Mouse (Mus musculus): ENCODE results near the gene Ccdc28b. TPM values are rescaled to one million over a fixed set of nuclear protein-coding genes. Genes with fewer than 3 reads are reported as not detected.

Ccdc28b gene
- polyA plus RNA-seq (2015; fragmentation: Nextera tagmentation; extraction: Ambion mirVana) = 42.7 and 44.6 TPM in 2 replicates

DNA sequence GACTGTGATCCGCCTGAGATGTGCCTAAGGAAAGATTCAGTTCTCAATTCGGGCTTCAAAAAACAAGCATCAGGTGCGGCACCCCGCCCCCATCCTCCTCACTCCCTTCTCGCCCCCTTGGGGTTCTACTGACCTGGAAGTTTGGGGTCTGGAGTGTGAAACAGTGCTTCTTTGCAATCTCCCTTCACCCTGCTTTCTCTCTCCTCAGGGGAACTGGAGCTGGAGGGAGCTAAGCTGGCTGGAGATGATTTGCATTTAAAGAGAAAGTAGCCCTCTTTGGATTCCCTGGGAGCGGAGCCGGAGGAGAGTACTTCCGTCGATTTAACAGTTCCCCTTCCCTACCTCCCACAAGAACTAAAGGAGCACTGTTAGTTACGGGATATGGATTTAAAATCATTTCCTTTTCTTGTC is at the start of gene Ccdc28b:
TSS of gene Ccdc28b (minus strand) at position 267 of the 411 bp plus-strand sequence.
- Histone ChIP-seq H3K4me1 (ENCODE audit: control insufficient read depth, insufficient read depth, low read length) (peaks cover 26% of the 10 kb centered on the region), H3K9me3 (ENCODE audit: control insufficient read depth, low read length) (no peaks in the 10 kb centered on the region), H3K4me2 (ENCODE audit: low read depth, low read length) (peak within 1 kb of the TSS; percentile 85), H3K36me3 (ENCODE audit: control insufficient read depth, insufficient read depth, low read length) (peaks cover 16% of the 10 kb centered on the region), H3K9ac (ENCODE audit: low read depth, low read length) (peak within 1 kb of the TSS; percentile 89), H3K4me3 (ENCODE audit: low read length) (peak within 1 kb of the TSS; percentile 77), H3K27me3 (replicated peaks; ENCODE audit: control insufficient read depth, insufficient read depth, low read length) (no peaks in the 10 kb centered on the region), H3K27ac (ENCODE audit: low read length) (peak within 1 kb of the TSS; percentile 89)
- ATAC-seq = peak; percentile 46
- 0% methylated on average over 10 of the region's 10 CpGs for WGBS

DNA sequence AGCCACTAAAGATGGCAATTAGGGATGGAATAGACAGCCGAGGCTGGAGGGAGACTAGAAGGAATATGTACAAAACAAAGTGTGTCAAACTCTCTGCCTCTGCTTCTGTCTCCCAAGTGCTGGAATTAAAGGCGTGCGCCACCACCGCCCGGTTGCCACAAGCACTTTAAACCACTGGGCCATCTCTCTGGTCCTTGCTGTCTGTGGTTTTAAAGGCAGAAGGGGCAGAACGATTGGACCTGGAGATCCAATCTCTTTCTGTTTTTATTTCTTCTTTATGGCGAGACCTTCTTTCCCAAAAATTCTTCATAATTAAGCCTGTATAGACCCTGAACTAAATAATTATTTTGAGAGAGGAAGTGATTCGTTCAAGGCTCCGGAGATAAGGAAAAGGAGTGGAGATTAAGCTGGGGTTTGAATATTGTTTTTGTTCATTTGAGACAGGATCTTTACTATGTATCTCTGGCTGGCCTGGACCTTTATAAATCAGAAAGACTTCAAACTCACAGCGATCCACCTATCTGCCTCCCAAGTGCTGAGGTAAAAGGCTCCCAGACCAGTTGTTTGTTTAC is 49.2 kb upstream of the Ccdc28b start:
- Histone ChIP-seq H3K4me3 (ENCODE audit: low read length) (peak overlapping the region; percentile 99), H3K9me3 (ENCODE audit: control insufficient read depth, low read length) (no peaks in the 10 kb centered on the region), H3K4me2 (ENCODE audit: low read depth, low read length) (peak overlapping the region; percentile 63), H3K9ac (ENCODE audit: low read depth, low read length) (peak overlapping the region; percentile 99), H3K4me1 (ENCODE audit: control insufficient read depth, insufficient read depth, low read length) (peaks cover 10% of the 10 kb centered on the region), H3K36me3 (ENCODE audit: control insufficient read depth, insufficient read depth, low read length) (no peaks in the 10 kb centered on the region), H3K27ac (ENCODE audit: low read length) (peak overlapping the region; percentile 97), H3K27me3 (replicated peaks; ENCODE audit: control insufficient read depth, insufficient read depth, low read length) (no peaks in the 10 kb centered on the region)
- WGBS = 2% methylated on average over 10 of the region's 10 CpGs
- ATAC-seq = peak; percentile 47

DNA sequence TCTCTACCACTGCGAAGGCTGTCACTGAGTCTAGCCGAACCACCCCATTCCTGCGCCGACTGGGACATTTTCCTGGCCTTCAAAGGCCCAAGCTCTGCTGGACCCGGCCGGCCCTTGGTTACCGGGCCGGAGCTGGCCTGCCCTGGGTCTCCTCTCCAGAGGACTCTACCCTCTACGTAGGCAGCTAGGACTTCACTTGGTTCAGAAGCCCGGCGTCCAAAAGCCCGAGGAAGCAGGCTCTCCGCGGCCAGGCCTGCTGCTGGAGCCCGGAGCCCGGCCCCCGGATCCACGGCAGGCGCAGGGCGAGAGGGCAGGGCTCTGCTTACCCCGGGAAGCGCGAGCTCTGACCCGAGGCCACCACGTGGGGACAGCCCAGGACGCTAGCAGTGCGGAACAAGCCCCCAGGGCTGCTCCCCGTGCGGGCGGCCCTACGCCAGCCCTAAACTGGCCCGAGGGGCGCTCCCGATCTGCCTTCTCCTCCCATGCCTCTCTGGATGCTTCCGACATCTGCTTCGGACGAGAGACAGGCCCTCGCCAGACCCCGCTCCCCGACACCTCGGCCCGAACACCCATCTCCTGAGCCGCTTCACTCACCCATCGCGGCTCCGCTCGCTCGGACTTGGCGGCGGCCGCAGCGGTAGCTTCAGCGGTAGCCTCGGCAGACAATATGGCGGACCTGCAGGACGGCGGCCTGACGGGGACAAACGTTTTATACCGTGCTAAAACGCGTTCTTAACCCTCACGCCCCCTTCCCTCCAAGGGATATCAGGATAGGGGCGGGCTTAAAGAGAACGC is 48.5 kb upstream of the Ccdc28b start, which contains the start of gene Kpna6:
TSS of gene Kpna6 (minus strand) at position 685 of the 795 bp plus-strand sequence.
- Histone ChIP-seq H3K36me3 (ENCODE audit: control insufficient read depth, insufficient read depth, low read length) (no peaks in the 10 kb centered on the region), H3K9ac (ENCODE audit: low read depth, low read length) (peak within 1 kb of the TSS; percentile 99), H3K4me2 (ENCODE audit: low read depth, low read length) (peak within 1 kb of the TSS; percentile 63), H3K27ac (ENCODE audit: low read length) (peak within 1 kb of the TSS; percentile 97), H3K9me3 (ENCODE audit: control insufficient read depth, low read length) (no peaks in the 10 kb centered on the region), H3K4me3 (ENCODE audit: low read length) (peak within 1 kb of the TSS; percentile 99), H3K4me1 (ENCODE audit: control insufficient read depth, insufficient read depth, low read length) (peaks cover 10% of the 10 kb centered on the region), H3K27me3 (replicated peaks; ENCODE audit: control insufficient read depth, insufficient read depth, low read length) (no peaks in the 10 kb centered on the region)
- ATAC-seq = peak; percentile 88
- WGBS = under 1% methylated on average over 65 of the region's 65 CpGs

- Histone ChIP-seq H3K4me2 (ENCODE audit: low read depth, low read length) (peak overlapping the region; percentile 63), H3K4me1 (ENCODE audit: control insufficient read depth, insufficient read depth, low read length) (peaks cover 10% of the 10 kb centered on the region), H3K27ac (ENCODE audit: low read length) (peak overlapping the region; percentile 97), H3K4me3 (ENCODE audit: low read length) (peak overlapping the region; percentile 99), H3K36me3 (ENCODE audit: control insufficient read depth, insufficient read depth, low read length) (no peaks in the 10 kb centered on the region), H3K9me3 (ENCODE audit: control insufficient read depth, low read length) (no peaks in the 10 kb centered on the region), H3K9ac (ENCODE audit: low read depth, low read length) (peak overlapping the region; percentile 99), H3K27me3 (replicated peaks; ENCODE audit: control insufficient read depth, insufficient read depth, low read length) (no peaks in the 10 kb centered on the region)
- peak; percentile 62 for ATAC-seq
- WGBS = 6% methylated on average over 12 of the region's 12 CpGs
These were observed 47.8 kb upstream of the Ccdc28b start for GRCm38 (mm10) chr4:129671491-129672082.

- H3K27ac ChIP-seq (ENCODE audit: low read length) = no peak overlapping the region
- H3K4me3 ChIP-seq (ENCODE audit: low read length) = no peak overlapping the region
- peaks cover 8% of the 10 kb centered on the region for H3K36me3 ChIP-seq (ENCODE audit: control insufficient read depth, insufficient read depth, low read length)
- 78% methylated on average over 3 of the region's 3 CpGs for WGBS
- no peak overlapping the region for H3K9ac ChIP-seq (ENCODE audit: low read depth, low read length)
- H3K4me1 ChIP-seq (ENCODE audit: control insufficient read depth, insufficient read depth, low read length) = no peaks in the 10 kb centered on the region; the same call in 1 of the 2 replicates
- ATAC-seq = no peak
- H3K27me3 ChIP-seq (replicated peaks; ENCODE audit: control insufficient read depth, insufficient read depth, low read length) = no peaks in the 10 kb centered on the region
- no peaks in the 10 kb centered on the region for H3K9me3 ChIP-seq (ENCODE audit: control insufficient read depth, low read length)
- H3K4me2 ChIP-seq (ENCODE audit: low read depth, low read length) = no peak overlapping the region
These were observed 38.6 kb upstream of the Ccdc28b start for GRCm38 (mm10) chr4:129662255-129662813.

DNA sequence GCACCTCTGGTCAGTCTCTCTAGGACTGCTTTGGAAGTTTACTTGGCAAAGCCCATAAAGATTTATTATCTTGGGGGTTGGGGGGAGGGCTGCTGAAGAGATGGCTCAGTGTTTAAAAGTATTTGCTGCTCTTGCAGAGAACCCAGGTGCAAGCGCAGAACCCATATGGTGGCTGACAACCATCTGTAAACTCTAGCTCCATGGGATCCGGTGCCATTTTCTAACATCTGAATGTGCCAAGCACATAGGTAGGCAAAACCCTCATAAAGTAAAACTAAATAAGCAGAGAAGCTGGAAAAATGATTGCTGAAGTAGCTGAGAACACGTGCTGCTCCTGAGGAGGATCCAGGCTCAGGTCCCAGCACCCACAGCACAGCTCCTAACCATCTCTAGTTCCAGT is 37.8 kb upstream of the Ccdc28b start:
- ATAC-seq = no peak
- Histone ChIP-seq H3K9ac (ENCODE audit: low read depth, low read length) (no peak overlapping the region), H3K4me1 (ENCODE audit: control insufficient read depth, insufficient read depth, low read length) (no peaks in the 10 kb centered on the region; the same call in 1 of the 2 replicates), H3K27ac (ENCODE audit: low read length) (no peak overlapping the region), H3K9me3 (ENCODE audit: control insufficient read depth, low read length) (no peaks in the 10 kb centered on the region), H3K4me2 (ENCODE audit: low read depth, low read length) (no peak overlapping the region), H3K27me3 (replicated peaks; ENCODE audit: control insufficient read depth, insufficient read depth, low read length) (no peaks in the 10 kb centered on the region), H3K4me3 (ENCODE audit: low read length) (no peak overlapping the region), H3K36me3 (ENCODE audit: control insufficient read depth, insufficient read depth, low read length) (peaks cover 8% of the 10 kb centered on the region)
- 54% methylated on average over 3 of the region's 3 CpGs for WGBS

DNA sequence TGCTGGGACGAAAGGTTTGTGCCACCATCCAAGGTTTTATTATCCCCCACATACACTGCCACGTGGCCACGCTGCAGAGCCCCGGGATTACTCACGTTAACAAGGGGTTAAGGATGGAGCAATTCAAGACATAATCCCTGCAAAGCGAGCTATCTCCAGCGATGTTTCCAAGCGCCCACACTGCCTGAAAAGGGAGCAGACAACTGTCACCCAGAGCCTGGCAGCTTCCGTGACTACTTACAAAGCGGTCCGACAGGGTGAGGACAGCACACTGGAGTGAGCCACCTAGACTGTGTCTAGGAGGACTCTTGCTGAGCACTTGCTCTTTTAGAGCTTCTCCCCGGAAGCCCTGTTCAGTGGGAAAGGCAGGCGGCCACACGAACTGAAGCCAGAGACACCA is 31.0 kb upstream of the Ccdc28b start:
- Histone ChIP-seq H3K36me3 (ENCODE audit: control insufficient read depth, insufficient read depth, low read length) (peaks cover 14% of the 10 kb centered on the region), H3K27ac (ENCODE audit: low read length) (no peak overlapping the region)

GRCm38 (mm10) chr4:129650359-129650758 is 26.6 kb upstream of the Ccdc28b start:
- Histone ChIP-seq H3K27ac (ENCODE audit: low read length) (no peak overlapping the region), H3K9ac (ENCODE audit: low read depth, low read length) (no peak overlapping the region), H3K9me3 (ENCODE audit: control insufficient read depth, low read length) (no peaks in the 10 kb centered on the region), H3K4me2 (ENCODE audit: low read depth, low read length) (no peak overlapping the region), H3K27me3 (replicated peaks; ENCODE audit: control insufficient read depth, insufficient read depth, low read length) (no peaks in the 10 kb centered on the region), H3K4me3 (ENCODE audit: low read length) (no peak overlapping the region), H3K36me3 (ENCODE audit: control insufficient read depth, insufficient read depth, low read length) (peaks cover 13% of the 10 kb centered on the region), H3K4me1 (ENCODE audit: control insufficient read depth, insufficient read depth, low read length) (no peaks in the 10 kb centered on the region)
- 91% methylated on average over 8 of the region's 8 CpGs for WGBS
- ATAC-seq = no peak

More for the DNA sequence above, 31.0 kb upstream of the Ccdc28b start:
- ATAC-seq = no peak
- H3K4me3 ChIP-seq (ENCODE audit: low read length) = no peak overlapping the region
- no peaks in the 10 kb centered on the region for H3K4me1 ChIP-seq (ENCODE audit: control insufficient read depth, insufficient read depth, low read length)
- WGBS = 87% methylated on average over 14 of the region's 14 CpGs
- no peak overlapping the region for H3K9ac ChIP-seq (ENCODE audit: low read depth, low read length)
- H3K9me3 ChIP-seq (ENCODE audit: control insufficient read depth, low read length) = no peaks in the 10 kb centered on the region
- H3K4me2 ChIP-seq (ENCODE audit: low read depth, low read length) = no peak overlapping the region
- no peaks in the 10 kb centered on the region for H3K27me3 ChIP-seq (replicated peaks; ENCODE audit: control insufficient read depth, insufficient read depth, low read length)

GRCm38 (mm10) chr4:129648656-129649055 is 24.9 kb upstream of the Ccdc28b start:
- WGBS = 74% methylated on average over 1 of the region's 1 CpGs
- no peak for ATAC-seq

More at GRCm38 (mm10) chr4:129648656-129649055, 24.9 kb upstream of the Ccdc28b start:
- peaks cover 10% of the 10 kb centered on the region for H3K36me3 ChIP-seq (ENCODE audit: control insufficient read depth, insufficient read depth, low read length)
- no peak overlapping the region for H3K27ac ChIP-seq (ENCODE audit: low read length)
- H3K4me1 ChIP-seq (ENCODE audit: control insufficient read depth, insufficient read depth, low read length) = no peaks in the 10 kb centered on the region
- H3K4me2 ChIP-seq (ENCODE audit: low read depth, low read length) = no peak overlapping the region
- no peaks in the 10 kb centered on the region for H3K27me3 ChIP-seq (replicated peaks; ENCODE audit: control insufficient read depth, insufficient read depth, low read length)
- H3K9ac ChIP-seq (ENCODE audit: low read depth, low read length) = no peak overlapping the region
- H3K9me3 ChIP-seq (ENCODE audit: control insufficient read depth, low read length) = no peaks in the 10 kb centered on the region
- H3K4me3 ChIP-seq (ENCODE audit: low read length) = no peak overlapping the region

Measured in intestine, embryonic 16.5 days (tissue).